Mouse (Mus musculus): ENCODE results near the gene Baz2a. TPM values are rescaled to one million over a fixed set of nuclear protein-coding genes. Genes with fewer than 3 reads are reported as not detected.

The Baz2a gene
- polyA plus RNA-seq, 1 experiment = 3.6 TPM

DNA sequence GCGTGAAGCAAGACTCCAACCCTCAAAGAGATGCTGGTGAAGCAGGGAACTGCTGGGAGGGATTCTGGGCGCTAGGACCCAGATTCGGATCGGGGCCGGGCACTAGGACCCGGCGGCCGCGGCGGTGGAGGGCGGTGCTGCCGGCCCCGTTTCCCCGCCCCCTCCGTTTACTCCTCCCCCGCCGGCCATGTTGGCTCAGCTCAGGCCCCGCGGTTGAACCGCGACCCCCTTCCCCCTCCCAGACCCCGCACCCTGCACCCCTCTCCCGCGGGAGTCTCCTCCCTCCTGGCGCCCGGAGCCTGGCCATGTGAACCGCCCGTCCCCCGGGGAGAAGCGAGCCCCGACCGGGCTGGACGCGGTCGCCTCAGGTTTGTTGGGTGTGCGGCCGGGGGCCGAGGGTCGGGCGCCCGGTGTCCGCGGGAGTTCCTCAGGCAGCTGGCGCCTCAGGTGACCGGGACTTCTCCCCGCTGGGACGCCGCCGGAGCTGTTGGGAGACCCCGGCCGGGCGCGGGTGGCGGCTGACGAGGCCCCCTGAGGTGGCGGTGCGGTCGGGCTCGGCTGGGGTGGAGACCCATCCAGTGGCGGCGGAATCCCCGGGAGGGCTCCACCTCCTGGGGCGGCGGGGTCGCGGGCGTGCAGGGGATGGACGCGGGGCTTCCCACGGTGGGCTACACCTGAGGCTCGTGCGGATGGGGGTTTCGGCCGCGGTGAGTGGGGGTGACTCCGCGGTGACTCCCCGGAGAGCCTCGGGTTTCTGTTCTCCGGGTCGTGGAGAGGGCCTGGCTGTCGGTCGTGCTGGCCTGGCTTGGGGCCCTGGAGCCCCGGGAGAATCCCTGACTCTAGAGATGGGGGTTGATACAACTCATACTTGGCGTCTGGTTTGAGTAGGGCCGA lies 5.6 kb downstream of the Baz2a start:
- Histone ChIP-seq H3K27me3 (ENCODE audit: control insufficient read depth) (no peaks in the 10 kb centered on the region), H3K4me1 (ENCODE audit: control insufficient read depth) (peaks cover 60% of the 10 kb centered on the region), H3K4me3 (replicated peaks) (peak overlapping the region; percentile 96), H3K9me3 (ENCODE audit: control insufficient read depth, low read length) (no peaks in the 10 kb centered on the region), H3K36me3 (ENCODE audit: control insufficient read depth) (peaks cover 36% of the 10 kb centered on the region)
- no peak for TF ChIP-seq TAL1 (IDR thresholded peaks at IDR 0.05; ENCODE audit: low read length)
- TF ChIP-seq GATA1 (IDR thresholded peaks at IDR 0.05; ENCODE audit: low read length) = no peak

DNA sequence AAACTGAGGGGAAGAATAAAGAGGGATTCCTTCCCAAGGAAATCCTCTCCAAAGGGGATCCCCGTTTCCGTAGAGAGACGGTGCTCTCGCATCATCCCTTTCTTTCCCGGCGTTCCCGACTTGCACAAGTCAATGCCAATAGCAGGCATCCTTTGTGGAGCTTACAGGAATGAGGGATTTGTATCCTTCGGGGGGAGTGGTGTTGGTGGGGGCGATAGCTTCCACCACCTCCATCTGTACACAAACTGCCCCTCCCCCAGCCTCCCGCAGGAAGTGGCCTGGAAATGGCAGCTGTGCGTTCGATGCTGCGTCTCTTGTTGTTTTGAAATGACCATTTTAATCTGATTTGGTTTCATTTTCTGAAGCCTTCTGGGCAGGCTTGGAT lies 6.2 kb downstream of the Baz2a start:
- peaks cover 42% of the 10 kb centered on the region for H3K36me3 ChIP-seq (ENCODE audit: control insufficient read depth)
- no peaks in the 10 kb centered on the region for H3K27me3 ChIP-seq (ENCODE audit: control insufficient read depth)
- peaks cover 55% of the 10 kb centered on the region for H3K4me1 ChIP-seq (ENCODE audit: control insufficient read depth)
- TF ChIP-seq GATA1 (IDR thresholded peaks at IDR 0.05; ENCODE audit: low read length) (no peak; the same call in 1 of the 2 replicates), TAL1 (IDR thresholded peaks at IDR 0.05; ENCODE audit: low read length) (no peak)
- peak overlapping the region; percentile 96 for H3K4me3 ChIP-seq (replicated peaks)
- H3K9me3 ChIP-seq (ENCODE audit: control insufficient read depth, low read length) = no peaks in the 10 kb centered on the region

DNA sequence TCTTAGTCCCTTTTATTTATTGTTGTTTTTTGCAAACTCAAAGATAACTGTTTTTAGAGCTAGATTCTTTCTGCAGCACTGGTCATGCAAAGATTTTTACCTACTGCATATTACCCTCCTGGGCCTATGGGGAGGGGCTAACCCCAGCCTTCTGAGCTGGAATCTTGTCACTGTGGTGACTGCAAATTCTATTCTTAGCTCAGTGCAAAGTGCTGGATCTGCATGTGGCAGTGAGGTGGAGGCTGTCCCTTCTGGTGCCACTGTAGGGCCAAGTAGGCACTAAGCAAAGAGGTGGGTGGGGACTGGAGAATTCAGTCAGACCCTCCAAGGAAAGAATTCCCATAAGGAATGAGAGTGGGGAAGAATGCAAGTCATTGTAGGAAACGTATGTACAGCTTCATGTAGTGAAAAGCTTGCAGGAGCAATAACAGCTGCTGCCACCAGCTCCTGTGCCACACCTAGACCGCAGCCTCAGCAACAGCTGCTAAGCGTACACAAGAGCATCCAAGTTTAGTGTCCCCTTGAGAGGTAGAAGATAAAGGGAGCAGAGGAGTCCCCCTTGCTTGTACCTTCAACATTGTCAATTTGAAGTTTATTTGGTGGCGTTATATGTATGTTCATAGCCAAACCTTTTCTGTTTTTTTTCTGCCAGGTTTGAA lies 18.9 kb downstream of the Baz2a start:
- Histone ChIP-seq H3K36me3 (ENCODE audit: control insufficient read depth) (peaks cover 85% of the 10 kb centered on the region), H3K4me1 (ENCODE audit: control insufficient read depth) (no peaks in the 10 kb centered on the region; the same call in 1 of the 2 replicates), H3K4me3 (replicated peaks) (no peak overlapping the region), H3K27me3 (ENCODE audit: control insufficient read depth) (no peaks in the 10 kb centered on the region), H3K9me3 (ENCODE audit: control insufficient read depth, low read length) (no peaks in the 10 kb centered on the region)
- TF ChIP-seq GATA1 (IDR thresholded peaks at IDR 0.05; ENCODE audit: low read length) = no peak
- no peak for TF ChIP-seq TAL1 (IDR thresholded peaks at IDR 0.05; ENCODE audit: low read length)

DNA sequence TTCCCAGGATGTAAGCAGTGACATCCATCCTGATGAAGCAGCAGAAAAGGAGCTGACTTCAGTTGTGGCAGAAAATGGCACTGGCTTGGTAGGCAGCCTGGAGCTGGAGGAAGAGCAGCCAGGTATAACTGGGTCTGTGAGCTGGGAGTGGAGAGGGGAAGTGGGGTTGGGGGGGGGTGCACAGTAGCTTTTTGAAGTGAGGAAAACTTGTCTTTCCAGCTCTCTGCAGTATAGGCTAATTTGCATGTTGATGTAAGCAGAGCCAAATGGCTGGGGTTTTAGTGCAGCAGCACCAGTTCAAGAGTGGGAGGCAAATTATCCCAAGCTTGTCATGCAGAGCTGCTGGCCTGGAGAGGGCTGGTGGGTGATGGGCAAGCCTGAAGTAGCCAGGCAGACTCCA lies 19.9 kb downstream of the Baz2a start:
- Histone ChIP-seq H3K36me3 (ENCODE audit: control insufficient read depth) (peaks cover 88% of the 10 kb centered on the region), H3K4me3 (replicated peaks) (no peak overlapping the region)
- no peak for TF ChIP-seq TAL1 (IDR thresholded peaks at IDR 0.05; ENCODE audit: low read length)
- no peak for TF ChIP-seq GATA1 (IDR thresholded peaks at IDR 0.05; ENCODE audit: low read length)

DNA sequence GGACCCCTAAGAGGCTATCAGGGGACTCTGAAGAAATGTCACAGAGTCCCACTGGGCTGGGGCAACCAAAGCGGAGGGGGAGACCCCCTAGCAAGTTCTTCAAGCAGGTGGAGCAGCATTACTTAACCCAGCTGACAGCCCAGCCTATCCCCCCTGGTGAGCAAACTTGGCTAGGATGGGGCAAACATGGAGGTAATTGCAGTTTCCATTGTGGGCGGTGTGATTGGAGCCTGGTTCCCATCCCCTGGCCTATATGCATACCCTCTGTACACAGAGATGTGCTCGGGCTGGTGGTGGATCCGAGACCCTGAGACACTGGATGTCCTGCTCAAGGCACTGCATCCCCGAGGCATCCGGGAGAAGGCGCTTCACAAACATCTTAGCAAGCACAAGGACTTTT lies 32.5 kb downstream of the Baz2a start:
- Histone ChIP-seq H3K27me3 (ENCODE audit: control insufficient read depth) (no peaks in the 10 kb centered on the region), H3K36me3 (ENCODE audit: control insufficient read depth) (peaks cover 99% of the 10 kb centered on the region), H3K9me3 (ENCODE audit: control insufficient read depth, low read length) (no peaks in the 10 kb centered on the region), H3K4me3 (replicated peaks) (no peak overlapping the region), H3K4me1 (ENCODE audit: control insufficient read depth) (no peaks in the 10 kb centered on the region)
- TF ChIP-seq TAL1 (IDR thresholded peaks at IDR 0.05; ENCODE audit: low read length) (no peak), GATA1 (IDR thresholded peaks at IDR 0.05; ENCODE audit: low read length) (no peak)

More for the DNA sequence above, 19.9 kb downstream of the Baz2a start:
- H3K27me3 ChIP-seq (ENCODE audit: control insufficient read depth) = no peaks in the 10 kb centered on the region
- H3K9me3 ChIP-seq (ENCODE audit: control insufficient read depth, low read length) = no peaks in the 10 kb centered on the region
- H3K4me1 ChIP-seq (ENCODE audit: control insufficient read depth) = no peaks in the 10 kb centered on the region; the same call in 1 of the 2 replicates

DNA sequence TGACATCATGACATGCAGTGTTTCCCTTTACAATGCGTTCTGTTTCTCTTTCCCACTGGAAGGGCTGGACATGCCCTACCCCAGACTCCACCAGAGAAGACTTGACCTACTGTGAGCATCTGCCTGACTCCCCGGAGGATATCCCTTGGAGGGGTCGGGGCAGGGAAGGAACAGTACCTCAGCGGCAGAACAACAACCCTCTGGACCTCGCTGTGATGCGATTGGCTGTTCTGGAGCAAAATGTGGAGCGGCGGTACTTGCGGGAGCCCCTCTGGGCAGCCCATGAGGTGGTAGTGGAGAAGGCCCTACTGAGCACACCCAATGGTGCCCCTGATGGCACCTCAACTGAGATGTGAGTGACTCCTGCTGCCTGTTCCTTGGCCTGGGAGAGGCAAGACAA lies 33.5 kb downstream of the Baz2a start:
- Histone ChIP-seq H3K27me3 (ENCODE audit: control insufficient read depth) (no peaks in the 10 kb centered on the region), H3K4me3 (replicated peaks) (no peak overlapping the region), H3K9me3 (ENCODE audit: control insufficient read depth, low read length) (no peaks in the 10 kb centered on the region), H3K4me1 (ENCODE audit: control insufficient read depth) (no peaks in the 10 kb centered on the region), H3K36me3 (ENCODE audit: control insufficient read depth) (peaks cover 97% of the 10 kb centered on the region)
- TF ChIP-seq GATA1 (IDR thresholded peaks at IDR 0.05; ENCODE audit: low read length) (no peak), TAL1 (IDR thresholded peaks at IDR 0.05; ENCODE audit: low read length) (no peak)

DNA sequence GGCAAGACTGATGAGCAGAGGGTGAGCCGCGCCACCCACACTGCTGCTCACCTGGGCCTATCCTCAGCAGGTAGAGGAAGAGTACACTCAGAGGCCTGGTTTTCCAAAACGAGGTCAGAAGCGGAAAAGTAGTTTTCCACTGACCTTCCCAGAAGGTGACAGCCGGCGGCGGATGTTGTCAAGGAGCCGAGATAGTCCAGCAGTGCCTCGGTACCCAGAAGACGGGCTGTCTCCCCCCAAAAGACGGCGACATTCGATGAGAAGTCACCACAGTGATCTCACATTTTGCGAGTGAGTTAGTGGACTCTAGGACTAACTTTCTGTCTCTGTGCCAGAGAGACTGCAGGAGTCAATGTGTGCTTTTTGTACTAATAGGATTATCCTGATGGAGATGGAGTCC lies 34.6 kb downstream of the Baz2a start:
- TF ChIP-seq TAL1 (IDR thresholded peaks at IDR 0.05; ENCODE audit: low read length) (no peak), GATA1 (IDR thresholded peaks at IDR 0.05; ENCODE audit: low read length) (no peak)
- H3K4me3 ChIP-seq (replicated peaks) = no peak overlapping the region
- H3K4me1 ChIP-seq (ENCODE audit: control insufficient read depth) = no peaks in the 10 kb centered on the region
- H3K27me3 ChIP-seq (ENCODE audit: control insufficient read depth) = no peaks in the 10 kb centered on the region
- peaks cover 95% of the 10 kb centered on the region for H3K36me3 ChIP-seq (ENCODE audit: control insufficient read depth)
- no peaks in the 10 kb centered on the region for H3K9me3 ChIP-seq (ENCODE audit: control insufficient read depth, low read length)

DNA sequence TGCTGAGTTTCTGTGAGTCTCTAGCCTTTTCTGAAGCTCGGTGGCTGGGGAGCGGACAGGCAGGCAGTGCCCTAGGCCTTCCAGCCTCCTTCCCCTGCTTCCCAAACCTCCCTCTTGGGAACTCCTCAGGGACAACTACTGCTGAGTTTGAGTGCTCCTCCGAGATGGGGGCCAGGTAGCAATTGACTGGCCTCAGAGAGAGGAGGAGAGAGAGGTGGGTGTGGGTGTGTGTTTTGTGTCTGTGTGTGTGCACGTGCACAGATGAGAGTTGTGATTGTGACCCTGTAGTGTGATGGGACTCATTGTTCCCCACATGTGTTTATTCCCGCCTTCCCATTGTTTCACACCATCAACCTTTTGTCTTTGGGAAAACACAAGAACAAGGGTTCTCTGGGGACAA lies 36.1 kb downstream of the Baz2a start:
- Histone ChIP-seq H3K27me3 (ENCODE audit: control insufficient read depth) (no peaks in the 10 kb centered on the region), H3K4me1 (ENCODE audit: control insufficient read depth) (no peaks in the 10 kb centered on the region), H3K9me3 (ENCODE audit: control insufficient read depth, low read length) (no peaks in the 10 kb centered on the region), H3K4me3 (replicated peaks) (no peak overlapping the region), H3K36me3 (ENCODE audit: control insufficient read depth) (peaks cover 93% of the 10 kb centered on the region)
- TF ChIP-seq TAL1 (IDR thresholded peaks at IDR 0.05; ENCODE audit: low read length) (no peak), GATA1 (IDR thresholded peaks at IDR 0.05; ENCODE audit: low read length) (no peak)

DNA sequence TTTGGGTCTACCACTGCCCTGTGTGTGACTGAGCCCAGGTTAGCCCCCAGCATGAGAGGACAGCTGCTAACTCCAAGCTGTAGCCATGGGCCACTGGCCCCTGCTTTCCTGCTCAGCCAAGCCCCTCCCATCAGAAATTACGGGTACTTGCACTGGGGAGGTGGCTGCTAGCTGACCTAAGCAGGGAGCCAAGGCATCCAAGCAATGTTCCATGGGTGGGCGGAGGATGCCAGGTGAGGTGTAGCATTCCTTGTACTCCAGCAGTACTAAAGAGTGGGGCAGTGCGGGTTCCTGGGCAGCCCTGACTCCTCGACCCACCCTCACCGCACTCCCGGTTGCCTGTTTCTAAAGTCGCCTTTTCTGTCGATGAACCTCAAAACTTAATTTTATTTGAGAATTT lies 36.8 kb downstream of the Baz2a start:
- TF ChIP-seq GATA1 (IDR thresholded peaks at IDR 0.05; ENCODE audit: low read length) = no peak
- no peak for TF ChIP-seq TAL1 (IDR thresholded peaks at IDR 0.05; ENCODE audit: low read length)
- Histone ChIP-seq H3K4me3 (replicated peaks) (no peak overlapping the region), H3K4me1 (ENCODE audit: control insufficient read depth) (no peaks in the 10 kb centered on the region), H3K36me3 (ENCODE audit: control insufficient read depth) (peaks cover 87% of the 10 kb centered on the region), H3K9me3 (ENCODE audit: control insufficient read depth, low read length) (no peaks in the 10 kb centered on the region), H3K27me3 (ENCODE audit: control insufficient read depth) (no peaks in the 10 kb centered on the region)

Measured in erythroblast, embryonic 14.5 days (primary cell).